Mouse (Mus musculus) limb, embryonic 10.5 days (tissue): ENCODE results near the gene Ascl4. TPM values are rescaled to one million over a fixed set of nuclear protein-coding genes. Genes with fewer than 3 reads are reported as not detected.

Source experiments
- DNase-seq: peaks from one replicate; pipeline ENCODE4 v3.0.0-alpha.2; 2017; ENCODE audit warnings: low spot score
- H3K27ac ChIP-seq: fragments of 300-500 bp; sonication (generic); 2 replicates; pipeline ENCODE4 v1.5.1; 2016; ENCODE audit warnings: mild to moderate bottlenecking
- H3K27me3 ChIP-seq: fragments of 300-500 bp; sonication (generic); 2 replicates; pipeline ENCODE4 v1.6.1; 2016; ENCODE audit warnings: low read depth, mild to moderate bottlenecking; ENCODE audit not compliant: poor library complexity, severe bottlenecking
- H3K36me3 ChIP-seq: fragments of 300-500 bp; sonication (generic); 2 replicates; pipeline ENCODE4 v1.6.1; 2016; ENCODE audit warnings: mild to moderate bottlenecking, moderate library complexity
- H3K4me1 ChIP-seq: fragments of 300-500 bp; sonication (generic); 2 replicates; pipeline ENCODE4 v1.6.1; 2016
- H3K4me3 ChIP-seq: fragments of 300-500 bp; sonication (generic); 2 replicates; pipeline ENCODE4 v1.5.1; 2016; ENCODE audit warnings: mild to moderate bottlenecking, moderate library complexity
- H3K9me3 ChIP-seq: fragments of 300-500 bp; sonication (generic); replicated peaks from 2 replicates; pipeline ENCODE4 v1.6.1; 2016; ENCODE audit warnings: mild to moderate bottlenecking
- WGBS: fragments of 180-500 bp; shearing (Covaris S2); methylation state at CpG from one replicate; pipeline ENCODE4 v1.1.7; 2016; 5-methylcytosine and 5-hydroxymethylcytosine counted together
- polyA plus RNA-seq: library from polyadenylated mRNA; unstranded; fragments of >200 nt; fragmentation: Nextera tagmentation; extraction: Ambion mirVana; gene quantifications from 2 replicates; pipeline ENCODE4 v1.2.1, GENCODE M21; 2016

Ascl4 gene
- polyA plus RNA-seq, 1 experiment from 2014 or later = 0.11 TPM

- H3K9me3 ChIP-seq = no peaks in the 10 kb centered on the region
- H3K4me1 ChIP-seq = no peaks in the 10 kb centered on the region
Observed at GRCm38 (mm10) chr10:85992412-85992811, 64.9 kb downstream of the Ascl4 start.

GRCm38 (mm10) chr10:85993836-85994235 lies 66.4 kb downstream of the Ascl4 start:
- H3K27me3 ChIP-seq = no peaks in the 10 kb centered on the region
- DNase-seq = no peak
- no peaks in the 10 kb centered on the region for H3K4me1 ChIP-seq
- no peak overlapping the region for H3K27ac ChIP-seq
- no peak overlapping the region for H3K4me3 ChIP-seq
- H3K9me3 ChIP-seq = no peaks in the 10 kb centered on the region
- WGBS = 87% methylated on average over 9 of the region's 9 CpGs
- no peaks in the 10 kb centered on the region for H3K36me3 ChIP-seq

More at GRCm38 (mm10) chr10:85992412-85992811, 64.9 kb downstream of the Ascl4 start:
- H3K36me3 ChIP-seq = no peaks in the 10 kb centered on the region
- WGBS = 86% methylated on average over 4 of the region's 4 CpGs
- DNase-seq = no peak
- no peaks in the 10 kb centered on the region for H3K27me3 ChIP-seq
- no peak overlapping the region for H3K27ac ChIP-seq
- no peak overlapping the region for H3K4me3 ChIP-seq

DNA sequence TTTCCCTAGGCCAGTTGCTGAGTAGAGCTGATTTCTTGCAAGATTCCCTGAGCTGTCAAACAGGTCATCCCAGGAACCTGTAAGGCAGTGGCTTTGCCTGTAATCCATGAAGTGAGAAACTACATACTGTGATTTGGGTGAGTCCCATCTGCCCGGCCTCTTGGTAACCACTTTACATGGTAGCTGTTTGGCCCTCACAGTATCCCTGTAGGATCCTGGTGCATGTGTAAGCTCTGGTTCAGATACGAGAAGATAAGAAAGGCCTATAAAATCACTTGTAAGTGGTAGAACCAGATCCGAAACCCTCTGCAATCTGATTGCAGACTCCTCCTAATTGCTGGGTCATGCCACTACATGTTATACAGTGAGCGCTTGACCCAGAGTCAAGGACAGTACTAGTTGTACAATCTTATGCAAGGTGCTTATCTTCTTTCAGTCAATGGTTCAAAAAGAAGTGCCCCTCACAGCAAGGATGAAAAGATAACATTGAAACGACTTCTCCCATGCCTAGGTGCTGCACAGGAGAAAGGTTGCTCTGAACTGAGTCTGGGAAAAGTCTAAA lies 67.1 kb downstream of the Ascl4 start:
- WGBS = 78% methylated on average over 5 of the region's 5 CpGs
- H3K4me3 ChIP-seq = no peak overlapping the region
- H3K27me3 ChIP-seq = no peaks in the 10 kb centered on the region
- no peaks in the 10 kb centered on the region for H3K36me3 ChIP-seq
- DNase-seq = no peak
- no peak overlapping the region for H3K27ac ChIP-seq
- H3K4me1 ChIP-seq = no peaks in the 10 kb centered on the region
- H3K9me3 ChIP-seq = no peaks in the 10 kb centered on the region

Other genes starting within 250 kb of the Ascl4 start
- gene Pwp1, start 98.2 kb upstream of the Ascl4 start, polyA plus RNA-seq = 113 and 121 TPM in 2 replicates
- 30.6 and 30.8 TPM in 2 replicates for gene Prdm4, start 10.5 kb upstream of the Ascl4 start, polyA plus RNA-seq
- gene Rtcb, start 30.1 kb downstream of the Ascl4 start, polyA plus RNA-seq = 233 and 235 TPM in 2 replicates
- gene Bpifc, start 84.2 kb downstream of the Ascl4 start, polyA plus RNA-seq = not detected in 2 replicates
- gene Fbxo7, start 94.3 kb downstream of the Ascl4 start, polyA plus RNA-seq = 15.6 and 20.1 TPM in 2 replicates